Mouse (Mus musculus): ENCODE results near the gene Prkab2.

GRCm38 (mm10) chr3:97699061-97699460 is 41.1 kb downstream of the Prkab2 start:
- TF ChIP-seq CTCF (IDR thresholded peaks at IDR 0.05; ENCODE audit: low read depth, low read length) (no peak), EP300 (IDR thresholded peaks at IDR 0.05; ENCODE audit: insufficient read depth, low read depth, low read length) (no peak)

All from ES-Bruce4 (cell line).